Mouse (Mus musculus) ES-E14 (cell line): ENCODE measurements at regions not wholly inside any gene's neighbourhood (a gene's known extent, or its start where the extent isn't known, plus 50 kb on each side); places are given as distances from the start of the nearest gene placed in this dataset.

Experiments
- DNase-seq: peaks from one replicate; pipeline ENCODE4 v3.0.0-alpha.2; 2013; ENCODE audit warnings: low read depth, low spot score
- H3K27ac ChIP-seq: 2 replicates; pipeline ENCODE4 v1.5.1; 2012; ENCODE audit warnings: low read depth, mild to moderate bottlenecking, low read length, moderate library complexity, mixed read lengths; ENCODE audit not compliant: poor library complexity, insufficient read depth, severe bottlenecking
- H3K36me3 ChIP-seq: 2 replicates; pipeline ENCODE4 v1.6.1; 2012; ENCODE audit warnings: mild to moderate bottlenecking, low read length, moderate library complexity, mixed read lengths; ENCODE audit not compliant: control insufficient read depth, poor library complexity, insufficient read depth, severe bottlenecking
- H3K4me1 ChIP-seq, 2 experiments: fragments of 150-350 bp in 1 of 2; sonication (generic) in 1 of 2; 2 replicates each; pipeline ENCODE4 v1.6.1; 2012; ENCODE audit warnings: low read length in 2 of 2, mild to moderate bottlenecking in 1 of 2, mixed read lengths in 1 of 2; ENCODE audit not compliant: control insufficient read depth in 2 of 2, insufficient read depth in 2 of 2, poor library complexity in 1 of 2
- H3K4me3 ChIP-seq, 2 experiments: fragments of 150-350 bp in 1 of 2; sonication (generic) in 1 of 2; 2 replicates each; pipeline ENCODE4 v1.5.1; 2012; ENCODE audit warnings: low read length in 2 of 2, low read depth in 1 of 2, mild to moderate bottlenecking in 1 of 2, mixed read lengths in 1 of 2; ENCODE audit not compliant: insufficient read depth in 1 of 2, poor library complexity in 1 of 2, severe bottlenecking in 1 of 2
- H3K9ac ChIP-seq: 2 replicates; pipeline ENCODE4 v1.6.1; 2012; ENCODE audit warnings: low read depth, mild to moderate bottlenecking, low read length, mixed read lengths; ENCODE audit not compliant: poor library complexity, insufficient read depth, severe bottlenecking
- H3K9me3 ChIP-seq: fragments of 150-350 bp; sonication (generic); 2 replicates; pipeline ENCODE4 v1.6.1; 2012; ENCODE audit warnings: low read depth, mild to moderate bottlenecking, low read length; ENCODE audit not compliant: control insufficient read depth, insufficient read depth
- CHD2 ChIP-seq: IDR thresholded peaks from 2 replicates; pipeline ENCODE4 v1.6.1; 2014; ENCODE audit warnings: mild to moderate bottlenecking, low read depth, low read length, inconsistent platforms
- HCFC1 ChIP-seq: IDR thresholded peaks from 2 replicates; pipeline ENCODE4 v1.6.1; 2012; ENCODE audit warnings: low read length, inconsistent platforms, borderline replicate concordance; ENCODE audit not compliant: insufficient read depth
- MAFK ChIP-seq: IDR thresholded peaks from 2 replicates; pipeline ENCODE4 v1.6.1; 2014; ENCODE audit warnings: mild to moderate bottlenecking, low read depth, low read length, inconsistent platforms; ENCODE audit not compliant: insufficient read depth
- ZC3H11A ChIP-seq: IDR thresholded peaks from 2 replicates; pipeline ENCODE4 v1.6.1; 2012; ENCODE audit warnings: low read depth, mild to moderate bottlenecking, inconsistent platforms, low read length, borderline replicate concordance
- ZNF384 ChIP-seq: IDR thresholded peaks from 2 replicates; pipeline ENCODE4 v1.6.1; 2012; ENCODE audit warnings: low read depth, low read length, inconsistent platforms
- in situ Hi-C, 2 experiments: fragments of 600-800 bp; cut with MboI; formaldehyde crosslinking; loops; one replicate each; pipeline ENCODE4 v1.15.1; 2025; ENCODE audit warnings: low sequenced_read_pairs in 2 of 2, inconsistent platforms in 1 of 2; ENCODE audit not compliant: unreplicated experiment in 2 of 2

GRCm38 (mm10) chr9:23059526-23059925 is 163.3 kb upstream of the Bmper start:
- Histone ChIP-seq H3K27ac (no peak overlapping the region), H3K4me3 (no peak overlapping the region), H3K9ac (no peak overlapping the region), H3K4me1 (no peaks in the 10 kb centered on the region), H3K9me3 (no peaks in the 10 kb centered on the region), H3K36me3 (no peaks in the 10 kb centered on the region)
- DNase-seq: no peak
- TF ChIP-seq MAFK (no peak), CHD2 (no peak), HCFC1 (no peak), ZC3H11A (no peak), ZNF384 (no peak)
- in situ Hi-C loops: no loop called here

DNA sequence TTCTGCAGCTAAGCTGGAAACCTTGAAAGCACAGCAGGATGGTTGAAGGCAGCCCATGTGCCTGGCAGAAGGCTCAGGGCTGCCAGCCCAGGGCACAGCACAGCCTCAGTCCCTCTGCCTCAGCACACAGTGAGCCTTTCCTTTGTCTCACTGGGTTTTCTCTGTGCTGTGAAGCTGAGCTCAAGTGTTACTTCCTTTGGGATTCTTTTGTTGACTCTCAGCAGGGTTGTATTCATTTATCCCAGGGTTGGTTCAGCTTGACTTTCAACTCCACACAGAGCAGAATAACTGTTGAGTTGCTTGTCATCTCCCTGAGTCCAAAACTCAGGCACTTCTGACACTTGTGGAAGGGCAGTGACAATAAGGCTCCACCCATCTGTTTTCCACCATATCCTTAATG is 162.3 kb upstream of the Bmper start:
- no peak for DNase-seq
- H3K4me3 ChIP-seq: no peak overlapping the region
- no peaks in the 10 kb centered on the region for H3K9me3 ChIP-seq
- TF ChIP-seq ZC3H11A (no peak), MAFK (no peak), ZNF384 (no peak), CHD2 (no peak), HCFC1 (no peak)
- H3K9ac ChIP-seq: no peak overlapping the region
- in situ Hi-C loops: no loop called here
- H3K27ac ChIP-seq: no peak overlapping the region
- no peaks in the 10 kb centered on the region for H3K4me1 ChIP-seq
- no peaks in the 10 kb centered on the region for H3K36me3 ChIP-seq

DNA sequence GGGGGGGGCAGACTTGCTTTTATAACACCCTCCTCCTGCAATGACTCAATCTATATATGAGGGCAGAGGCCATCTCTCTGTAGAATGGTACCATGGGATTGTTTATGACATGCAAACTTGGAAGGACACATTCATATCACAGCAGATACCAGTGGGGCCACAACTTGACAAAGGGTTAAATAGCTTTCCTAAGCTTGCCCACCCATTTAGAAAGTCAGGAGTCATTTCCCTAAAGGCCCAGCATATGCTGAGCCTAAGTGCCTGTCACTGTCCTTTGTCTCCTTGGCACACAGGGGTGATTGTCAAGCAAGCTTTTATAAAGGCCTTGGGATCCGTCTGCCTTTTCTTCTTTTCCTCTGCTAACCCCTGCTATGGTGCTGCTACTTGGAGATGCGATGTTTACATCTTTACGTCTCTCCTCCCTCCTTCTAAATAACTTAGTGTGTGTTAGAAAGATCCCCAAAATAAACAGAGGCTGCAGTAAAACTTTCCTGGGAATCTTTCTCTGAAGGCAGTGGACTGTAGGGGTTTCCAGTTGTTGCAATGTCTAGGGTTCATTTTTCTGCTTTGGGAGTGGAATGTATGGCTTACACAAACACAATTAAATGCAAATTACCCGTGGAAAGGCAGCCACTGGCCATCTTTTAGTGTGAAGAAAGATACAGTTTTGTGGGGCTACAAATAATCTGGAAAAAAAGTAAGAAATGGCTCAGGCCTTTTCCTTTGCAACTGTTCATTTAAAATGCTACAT is 161.5 kb upstream of the Bmper start:
- no peak for TF ChIP-seq HCFC1
- TF ChIP-seq ZNF384: no peak
- no peak for TF ChIP-seq ZC3H11A
- TF ChIP-seq MAFK: no peak
- no peak for TF ChIP-seq CHD2
- in situ Hi-C loops: no loop called here
- Histone ChIP-seq H3K36me3 (no peaks in the 10 kb centered on the region), H3K9me3 (no peaks in the 10 kb centered on the region), H3K4me3 (no peak overlapping the region), H3K27ac (no peak overlapping the region), H3K4me1 (no peaks in the 10 kb centered on the region), H3K9ac (no peak overlapping the region)
- DNase-seq: no peak

- H3K27ac ChIP-seq: no peak overlapping the region
- in situ Hi-C loops: no loop called here
- H3K4me1 ChIP-seq: no peaks in the 10 kb centered on the region
These were observed 160.7 kb upstream of the Bmper start for GRCm38 (mm10) chr9:23062057-23062655.

More at GRCm38 (mm10) chr9:23062057-23062655, 160.7 kb upstream of the Bmper start:
- Histone ChIP-seq H3K36me3 (no peaks in the 10 kb centered on the region), H3K9me3 (no peaks in the 10 kb centered on the region), H3K4me3 (no peak overlapping the region), H3K9ac (no peak overlapping the region)
- TF ChIP-seq MAFK: no peak
- TF ChIP-seq CHD2: no peak
- no peak for TF ChIP-seq ZNF384
- no peak for TF ChIP-seq ZC3H11A
- TF ChIP-seq HCFC1: no peak
- no peak for DNase-seq
